Mouse (Mus musculus) left cerebral cortex, adult 9 months (tissue): Measurements from ENCODE around the gene Tshz3.
A peak's percentile ranks its signal among the peaks of the same experiment; 100 is the strongest.

Source experiments
- DNase-seq, 2 experiments: peaks; one replicate each; pipeline ENCODE4 v3.0.0; 2022; ENCODE audit warnings: low spot score in 2 of 2

Tshz3 gene

DNA sequence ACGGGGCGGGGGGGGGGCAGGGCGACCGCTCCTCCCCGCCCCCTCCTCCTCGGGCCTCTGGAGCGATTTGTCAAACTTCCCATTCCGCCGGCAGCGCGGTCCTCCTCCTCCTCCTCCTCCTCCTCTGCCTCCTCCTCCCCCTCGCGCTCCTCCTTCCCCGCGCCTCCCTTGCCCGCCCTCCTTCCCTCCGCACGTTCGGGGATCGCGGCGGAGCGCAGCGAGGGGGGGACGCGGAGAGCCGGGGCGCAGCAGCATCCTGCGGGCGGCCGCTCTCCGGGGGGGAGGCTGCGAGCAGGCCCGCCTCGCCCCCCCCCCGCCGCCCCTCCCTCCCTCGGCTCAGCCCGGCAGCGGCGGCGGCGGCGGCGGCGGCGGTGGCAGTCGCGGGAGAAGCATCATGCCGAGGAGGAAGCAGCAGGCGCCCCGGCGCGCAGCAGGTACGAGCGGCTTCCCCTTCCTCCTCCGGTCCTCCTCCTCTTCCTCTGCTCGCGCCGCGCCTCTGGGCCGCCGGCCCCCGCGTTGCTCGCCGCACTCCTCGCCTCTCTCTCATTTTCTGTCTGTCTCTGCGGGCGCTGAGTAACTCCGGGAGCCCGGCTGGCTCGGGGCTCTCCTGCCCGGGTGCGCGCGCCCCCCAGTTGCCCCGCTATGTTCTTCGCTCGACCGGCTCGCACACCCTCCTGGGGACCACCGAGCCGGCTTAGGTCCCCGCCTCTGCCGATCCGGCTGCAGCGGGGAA lies at the start of gene Tshz3:
Gene Tshz3, plus strand, starts transcription at position 263 of the 733 bp plus-strand sequence.
- DNase-seq: peak in 1 of 2 experiments; percentile 65

DNA sequence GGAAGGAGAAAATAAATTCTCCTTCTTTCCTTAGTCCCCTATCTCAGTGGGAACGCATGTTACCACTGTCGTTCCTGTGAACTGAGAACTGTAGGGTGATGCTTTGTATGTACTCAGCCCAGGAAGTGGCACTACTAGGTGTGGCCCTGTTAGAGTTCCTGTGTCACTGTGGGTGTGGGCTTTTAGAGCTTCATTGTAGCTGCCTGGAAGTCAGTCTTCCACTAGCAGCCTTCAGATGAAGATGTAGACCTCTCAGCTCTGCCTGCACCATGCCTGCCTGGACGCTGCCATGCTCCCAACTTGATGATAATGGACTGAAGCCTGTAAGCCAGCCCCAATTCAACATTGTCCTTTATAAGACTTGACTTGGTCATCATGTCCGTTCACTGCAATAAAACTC lies 42.0 kb upstream of the Tshz3 start:
- DNase-seq: no peak

DNA sequence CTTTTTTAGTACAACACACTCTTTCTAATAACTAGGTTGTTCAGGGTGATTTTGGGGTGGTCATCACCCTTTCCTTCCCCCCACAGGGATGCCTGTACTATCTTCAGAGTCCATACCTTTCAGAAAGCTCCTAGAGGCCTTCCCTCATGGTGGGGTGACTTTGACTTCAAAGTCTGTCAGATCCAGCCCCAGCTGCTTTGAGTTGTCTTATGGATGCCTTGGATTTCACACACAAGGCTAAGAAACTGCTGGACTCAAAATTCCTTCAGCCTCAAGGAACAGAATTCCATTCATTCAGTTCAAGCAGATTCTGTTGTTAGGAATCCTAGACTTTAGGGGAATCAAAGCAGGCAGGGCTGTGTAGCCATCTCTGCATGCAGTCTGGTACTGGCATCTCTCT lies 41.5 kb upstream of the Tshz3 start:
- DNase-seq: no peak

DNA sequence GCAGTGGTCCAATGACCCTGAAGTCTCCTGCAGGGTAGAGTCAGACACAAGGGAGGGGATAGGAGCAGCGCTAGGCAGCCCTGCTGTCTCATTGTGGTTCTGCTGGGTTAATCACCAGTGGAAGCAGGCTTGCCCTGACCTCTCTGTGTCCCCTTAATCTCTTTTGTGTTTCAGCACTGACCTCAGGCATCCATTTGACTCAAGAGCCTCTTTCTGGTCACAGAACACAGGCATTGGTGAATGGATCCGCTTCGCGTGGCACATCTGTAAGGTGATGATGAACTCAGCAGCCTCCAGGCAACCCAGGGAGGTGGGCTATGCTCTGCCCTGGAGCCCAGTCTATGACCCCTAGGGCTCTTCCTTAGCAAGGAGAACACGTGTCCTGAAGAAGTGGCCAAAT lies 39.6 kb upstream of the Tshz3 start:
- DNase-seq: no peak

DNA sequence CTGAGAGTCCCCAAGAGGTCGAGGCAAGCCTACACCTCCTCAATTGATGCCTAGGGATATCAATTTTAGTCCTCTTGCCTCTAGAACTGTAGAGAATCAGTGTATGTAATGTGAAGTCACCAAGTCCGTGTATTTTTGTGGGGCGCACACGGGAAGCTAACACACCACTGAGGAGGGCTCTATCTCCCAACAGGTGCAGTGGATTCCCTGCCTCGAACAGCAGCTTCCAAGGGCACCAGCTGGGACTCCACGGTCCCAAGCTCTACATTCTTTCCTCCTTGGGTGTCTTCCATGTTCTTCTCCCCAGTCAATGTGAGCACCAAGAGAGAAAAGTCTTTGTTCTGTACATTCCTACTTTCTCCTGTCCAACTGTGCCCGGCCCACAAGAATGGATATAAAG lies 38.7 kb upstream of the Tshz3 start:
- DNase-seq: no peak

- DNase-seq: no peak
These were observed 37.3 kb upstream of the Tshz3 start for GRCm38 (mm10) chr7:36660654-36661053.

DNA sequence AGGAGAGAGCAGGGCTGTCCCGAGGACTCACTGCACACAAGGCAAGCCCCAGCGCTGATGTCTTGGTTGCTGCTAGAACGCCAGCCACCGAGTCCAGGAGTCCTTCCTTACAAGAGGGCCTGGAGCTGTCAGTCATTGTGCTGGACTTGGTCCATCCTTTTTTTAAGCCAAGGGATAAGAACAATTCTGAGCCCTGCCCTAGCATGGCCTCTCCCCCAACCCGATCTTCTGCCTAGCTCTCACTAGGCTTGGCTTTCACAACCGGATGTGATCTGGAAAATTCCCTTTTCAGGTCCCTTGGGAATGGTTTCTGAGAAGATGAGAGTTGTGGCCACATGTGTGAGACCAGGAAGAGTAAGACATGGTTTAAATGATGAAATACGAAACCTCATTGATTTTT lies 34.5 kb upstream of the Tshz3 start:
- DNase-seq: no peak

- DNase-seq: no peak
These were observed 30.2 kb upstream of the Tshz3 start for GRCm38 (mm10) chr7:36667767-36668166.

DNA sequence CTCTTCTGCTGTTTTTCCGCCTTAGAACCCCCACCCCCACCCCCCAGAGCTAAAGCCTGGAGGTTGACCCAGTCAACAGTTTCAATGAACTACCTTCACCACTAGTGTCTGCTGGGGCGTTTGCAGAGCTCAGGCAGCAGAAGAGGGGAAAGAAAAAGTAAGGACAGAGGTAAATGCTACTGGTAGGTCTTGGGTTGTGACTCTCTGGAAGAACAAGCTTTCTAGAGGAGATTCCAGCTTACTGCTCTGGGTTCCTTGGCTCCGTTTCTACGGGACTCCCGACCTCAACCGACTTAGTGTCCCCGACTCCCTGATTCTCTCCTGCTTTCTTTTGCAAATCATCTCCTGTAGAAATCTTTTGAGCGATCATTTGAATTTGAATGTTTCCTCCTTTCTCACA lies 19.9 kb upstream of the Tshz3 start:
- no peak for DNase-seq

- no peak for DNase-seq
These were observed 19.4 kb upstream of the Tshz3 start for GRCm38 (mm10) chr7:36678510-36678909.

GRCm38 (mm10) chr7:36679031-36679618 lies 18.8 kb upstream of the Tshz3 start:
- DNase-seq: no peak

DNA sequence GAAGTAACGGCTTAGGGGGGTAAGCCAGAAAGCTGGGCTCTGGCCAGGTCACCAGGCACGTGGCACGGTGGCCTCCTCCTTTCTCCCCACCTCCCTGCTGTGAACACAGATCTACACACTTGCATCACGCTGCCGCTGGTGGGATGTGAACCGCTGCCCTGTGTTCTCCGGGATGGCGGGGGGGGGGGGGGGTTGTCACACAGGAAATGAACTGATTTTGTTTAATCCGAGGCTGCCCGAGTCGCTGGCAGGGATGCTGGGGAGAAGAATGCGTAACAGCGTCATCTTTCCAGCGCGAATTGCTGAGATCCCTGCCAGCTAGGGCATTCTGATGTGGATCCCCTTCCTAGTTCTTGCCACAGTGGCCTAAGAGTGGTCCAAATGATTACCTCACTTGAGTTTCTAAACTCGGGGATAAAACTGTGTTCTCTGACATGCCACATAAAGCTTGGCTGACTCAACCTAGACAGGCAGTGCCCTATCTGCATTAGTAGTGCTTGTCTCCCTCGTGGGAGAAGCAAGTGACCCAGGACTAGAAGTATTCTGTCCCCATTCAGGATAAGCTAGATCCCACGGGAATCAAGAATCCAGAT lies 18.0 kb upstream of the Tshz3 start:
- DNase-seq: no peak

- DNase-seq: no peak
These were observed 10.4 kb upstream of the Tshz3 start for GRCm38 (mm10) chr7:36687508-36687907.

GRCm38 (mm10) chr7:36689049-36689793 lies 8.7 kb upstream of the Tshz3 start:
- DNase-seq: no peak

- DNase-seq: no peak
These were observed 7.4 kb upstream of the Tshz3 start for GRCm38 (mm10) chr7:36690551-36690950.

DNA sequence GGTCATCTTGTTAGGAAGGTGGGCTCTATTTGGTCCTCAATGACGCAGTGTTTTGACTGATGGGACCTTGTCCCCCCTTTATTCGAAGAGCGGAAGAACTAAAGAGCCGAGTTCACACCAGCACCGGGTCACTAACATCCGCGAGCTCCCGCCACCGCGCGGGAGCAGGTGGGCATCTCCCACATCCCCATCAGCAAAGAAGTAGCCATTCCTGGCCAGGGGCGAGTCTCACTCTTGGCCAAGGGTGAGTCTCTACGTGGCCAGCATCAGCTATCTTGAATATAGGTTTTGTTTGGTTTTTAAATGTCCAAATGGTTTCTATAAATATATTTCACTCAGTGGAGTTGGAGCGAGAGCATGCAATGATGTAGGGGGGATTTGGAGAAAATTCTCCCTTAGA lies 6.3 kb upstream of the Tshz3 start:
- no peak for DNase-seq

- DNase-seq: no peak
These were observed 5.5 kb upstream of the Tshz3 start for GRCm38 (mm10) chr7:36692381-36692780.

- DNase-seq: no peak
These were observed 4.8 kb upstream of the Tshz3 start for GRCm38 (mm10) chr7:36693081-36693480.

DNA sequence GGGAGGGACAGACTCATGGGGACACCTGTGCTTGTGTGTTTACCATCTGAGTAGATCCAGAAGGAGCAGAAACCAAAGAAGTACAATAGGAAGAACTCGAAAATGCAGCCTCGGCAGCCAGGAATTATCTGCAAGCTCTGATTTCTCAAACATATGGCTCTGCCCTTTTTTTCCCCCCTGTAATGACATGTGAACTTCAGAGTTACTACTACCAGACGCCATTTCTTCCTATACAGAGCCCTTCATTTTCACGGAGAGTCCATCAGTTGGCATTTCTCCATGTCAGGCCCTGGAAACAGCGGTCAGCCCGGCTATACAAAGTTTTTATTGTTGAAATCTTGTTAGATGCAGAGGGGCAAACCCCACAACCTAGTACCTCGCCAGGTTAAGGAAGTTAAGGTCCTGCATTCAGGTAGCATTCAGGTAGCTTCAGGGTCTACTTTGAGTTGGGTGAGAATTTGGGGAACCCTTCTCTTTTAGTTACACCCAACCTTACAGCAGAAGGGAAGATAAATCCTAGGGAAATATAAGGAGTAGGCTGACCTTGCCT lies 3.2 kb upstream of the Tshz3 start:
- no peak for DNase-seq

- no peak for DNase-seq
These were observed 2.6 kb upstream of the Tshz3 start for GRCm38 (mm10) chr7:36695276-36695675.

DNA sequence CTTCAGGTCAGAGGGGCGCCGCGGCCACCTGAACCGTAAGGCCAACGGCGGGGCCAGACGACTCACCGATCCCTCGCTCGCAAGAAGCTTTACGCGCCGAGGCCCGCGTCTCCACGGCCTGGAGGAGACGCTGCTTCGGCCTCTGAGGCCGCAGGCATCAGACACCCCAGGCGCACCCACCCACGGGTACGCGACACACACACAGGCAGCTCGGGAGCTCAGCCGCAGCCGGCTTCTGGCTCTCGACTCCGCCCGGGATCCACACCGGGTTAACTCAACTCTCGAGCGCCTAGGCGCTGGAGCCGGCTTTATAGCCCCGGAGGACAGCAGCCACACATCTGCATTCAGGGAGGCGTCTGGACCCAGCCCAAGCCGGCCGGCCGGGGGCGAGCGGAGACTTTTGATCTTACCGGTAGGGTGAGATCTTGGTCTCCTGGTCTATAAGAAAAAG lies 2.1 kb upstream of the Tshz3 start:
- DNase-seq: no peak

DNA sequence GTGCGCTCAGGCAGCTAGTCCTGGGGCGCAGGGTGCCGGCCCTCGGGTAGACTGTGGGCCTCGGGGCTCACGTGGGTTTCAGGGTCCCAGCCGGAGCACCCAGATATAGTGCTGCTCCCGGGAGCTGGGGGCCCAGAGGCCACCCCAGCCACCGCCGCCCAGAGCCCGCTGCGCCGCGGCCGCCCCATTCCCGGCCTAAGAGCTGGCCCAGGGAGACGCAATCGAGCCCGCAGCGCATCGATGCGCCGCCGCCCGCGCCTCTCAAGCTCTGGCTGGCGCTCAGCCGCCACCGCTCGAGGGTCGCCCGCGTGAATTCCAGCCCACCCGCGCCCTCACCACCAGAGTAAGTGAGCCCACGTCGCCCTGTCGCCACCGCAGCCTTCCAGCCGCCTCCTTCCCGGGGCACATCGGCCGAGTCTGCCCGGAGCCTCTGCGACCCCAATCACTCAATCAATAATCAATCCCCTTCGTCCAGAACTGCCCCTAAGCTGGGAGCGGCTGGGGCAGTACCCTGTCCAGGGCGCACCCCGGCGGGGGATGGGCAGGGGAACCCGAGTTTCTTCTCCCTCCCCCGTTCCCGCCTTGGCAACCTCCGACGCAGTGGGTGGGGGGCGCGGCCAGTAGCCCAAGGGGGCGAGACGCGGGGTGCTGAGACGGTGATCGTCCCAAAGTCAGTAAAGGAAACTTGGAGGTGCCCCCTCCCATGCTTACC lies 1.4 kb upstream of the Tshz3 start:
- no peak for DNase-seq
